Mouse (Mus musculus) Patski (cell line): ENCODE measurements around the gene Cmss1. TPM values are rescaled to one million over a fixed set of nuclear protein-coding genes. Genes with fewer than 3 reads are reported as not detected.

Source experiments
- ATAC-seq: fragments of 100-300 bp; one replicate; pipeline ENCODE4 v1.8.0; 2021
- CTCF ChIA-PET: fragments of 350-600 bp; sonication (Branson Sonifier 250); formaldehyde crosslinking; loops from one replicate; lab custom pipeline; 2022; ENCODE audit warnings: inconsistent platforms; lab: Charles Lee
- POLR2A ChIA-PET: fragments of 350-600 bp; sonication (Branson Sonifier 250); formaldehyde crosslinking; loops from one replicate; lab custom pipeline; 2022; ENCODE audit warnings: antibody characterized with exemption, inconsistent platforms; lab: Charles Lee
- DNase-seq: peaks from one replicate; pipeline ENCODE4 v3.0.0-alpha.2; 2011; ENCODE audit warnings: low read depth, low spot score
- H3K27me3 ChIP-seq: fragments of 371-371 bp; one replicate; pipeline ENCODE4 v1.5.1; 2021
- CTCF ChIP-seq: fragments of 100-300 bp; IDR thresholded peaks from one replicate; pipeline ENCODE4 v1.5.1; 2021
- in situ Hi-C: fragments of 300-500 bp; cut with MboI; formaldehyde crosslinking; loops from 3 replicates; pipeline ENCODE4 v1.11.1; 2018; ENCODE audit warnings: low pct_unique_long_range_greater_than_20kb, mixed read lengths
- polyA plus RNA-seq: library from polyadenylated mRNA; unstranded; gene quantifications from one replicate; pipeline ENCODE4 v1.2.3, GENCODE M21; 2021

Gene Cmss1
- polyA plus RNA-seq, 1 experiment from 2014 or later, result 13.8 TPM

- H3K27me3 ChIP-seq, result no peaks in the 10 kb centered on the region
- POLR2A ChIA-PET, result no interaction called here
- TF ChIP-seq CTCF, result no peak
- CTCF ChIA-PET, result interaction anchor here (1.0 to 1.1 kb wide), 2 partner anchors 9 to 18 kb away, joined by 3 read pairs; no protein-coding TSS in a partner anchor
- no peak for ATAC-seq
- no peak for DNase-seq
- in situ Hi-C loops, result no loop called here
These were observed 136.3 kb downstream of the Cmss1 start for GRCm38 (mm10) chr16:57470286-57470830.

- no peaks in the 10 kb centered on the region for H3K27me3 ChIP-seq
- no peak for ATAC-seq
- in situ Hi-C loops, result no loop called here
- POLR2A ChIA-PET, result no interaction called here
- CTCF ChIA-PET, result interaction anchor here (1.0 to 1.1 kb wide), 3 partner anchors 8 to 29 kb away, joined by 3 read pairs; no protein-coding TSS in a partner anchor
- TF ChIP-seq CTCF, result no peak
- no peak for DNase-seq
These were observed 136.8 kb downstream of the Cmss1 start for GRCm38 (mm10) chr16:57469869-57470268.

GRCm38 (mm10) chr16:57469301-57469700, 137.4 kb downstream of the Cmss1 start:
- ATAC-seq (no peak), DNase-seq (no peak)
- ChIA-PET POLR2A (no interaction called here), CTCF (interaction anchor here (1.1 kb wide), 1 partner anchor 30 kb away, joined by 3 read pairs; no protein-coding TSS in a partner anchor)
- in situ Hi-C loops, result no loop called here
- no peak for TF ChIP-seq CTCF
- no peaks in the 10 kb centered on the region for H3K27me3 ChIP-seq

- no peak for TF ChIP-seq CTCF
- in situ Hi-C loops, result no loop called here
- no peaks in the 10 kb centered on the region for H3K27me3 ChIP-seq
- POLR2A ChIA-PET, result no interaction called here
- ATAC-seq (no peak), DNase-seq (no peak)
- CTCF ChIA-PET, result no interaction called here
These were observed 141.2 kb downstream of the Cmss1 start for GRCm38 (mm10) chr16:57465386-57465913.

- peak; percentile 61 for DNase-seq
- in situ Hi-C loops, result no loop called here
- peak; percentile 19 for TF ChIP-seq CTCF
- peak; percentile 78 for ATAC-seq
- ChIA-PET CTCF (interaction anchor here (1.2 to 2.1 kb wide), 5 partner anchors 11 to 110 kb away, joined by 3 to 6 read pairs (median 4); no protein-coding TSS in a partner anchor), POLR2A (no interaction called here)
- H3K27me3 ChIP-seq, result no peaks in the 10 kb centered on the region
These were observed 150.7 kb downstream of the Cmss1 start for GRCm38 (mm10) chr16:57456003-57456402.

- ChIA-PET POLR2A (no interaction called here), CTCF (interaction anchor here (0.9 to 2.1 kb wide), 6 partner anchors 11 to 122 kb away, joined by 3 to 6 read pairs (median 4); no protein-coding TSS in a partner anchor)
- in situ Hi-C loops, result no loop called here
These were observed 151.1 kb downstream of the Cmss1 start for GRCm38 (mm10) chr16:57455573-57455972.

GRCm38 (mm10) chr16:57454106-57454763, 152.4 kb downstream of the Cmss1 start:
- in situ Hi-C loops, result no loop called here
- H3K27me3 ChIP-seq, result no peaks in the 10 kb centered on the region
- no peak for ATAC-seq
- POLR2A ChIA-PET, result no interaction called here
- CTCF ChIA-PET, result interaction anchor here (0.9 kb wide), 1 partner anchor 46 kb away, joined by 3 read pairs; no protein-coding TSS in a partner anchor
- DNase-seq, result no peak
- TF ChIP-seq CTCF, result no peak

More at GRCm38 (mm10) chr16:57455573-57455972, 151.1 kb downstream of the Cmss1 start:
- no peaks in the 10 kb centered on the region for H3K27me3 ChIP-seq
- TF ChIP-seq CTCF, result no peak
- DNase-seq (no peak), ATAC-seq (peak; percentile 25)

- peak; percentile 53 for ATAC-seq
- CTCF ChIA-PET, result interaction anchor here (0.8 to 1.2 kb wide), 4 partner anchors 17 to 97 kb away, joined by 3 to 4 read pairs (median 4); no protein-coding TSS in a partner anchor
- POLR2A ChIA-PET, result interaction anchor here (0.7 kb wide), 1 partner anchor 107 kb away, joined by 3 read pairs; no protein-coding TSS in a partner anchor
- no peak for TF ChIP-seq CTCF
- in situ Hi-C loops, result no loop called here
- peak; percentile 65 for DNase-seq
- no peaks in the 10 kb centered on the region for H3K27me3 ChIP-seq
These were observed 153.7 kb downstream of the Cmss1 start for GRCm38 (mm10) chr16:57453009-57453408.

- in situ Hi-C loops, result no loop called here
- TF ChIP-seq CTCF, result no peak
- no peak for DNase-seq
- no peak for ATAC-seq
- no peaks in the 10 kb centered on the region for H3K27me3 ChIP-seq
- CTCF ChIA-PET, result no interaction called here
- POLR2A ChIA-PET, result no interaction called here
These were observed 161.3 kb downstream of the Cmss1 start for GRCm38 (mm10) chr16:57445096-57446094.
